ENCODE assay signal across 22 mouse cellular contexts in genomic region chr7:82773884-82774283, GRCm38 (mm10).
DNase-seq lines count a peak whose midpoint lies in the region; TF ChIP-seq lines count a peak whose summit lies in the region.
"Had no signal": no experiment of that assay in that cellular context is flagged by ENCODE, and none has a peak within 500 bp of the region (broad histone marks: within the 10 kb centered on the region; RNA-seq: fewer than 3 reads in every experiment).

No protein-coding gene starts in this region.

- no peaks in the 10 kb centered on the region for H3K27me3 ChIP-seq in thymus, adult 2 months (ENCODE audit: control insufficient read depth, insufficient read depth, low read length)
- H3K27me3 ChIP-seq: CH12.LX; hindbrain, embryonic 12.5 days; lung, embryonic 15.5 days; neural tube, embryonic 12.5 days; stomach, embryonic 15.5 days had no signal

- TF ChIP-seq POLR2A in thymus, adult 2 months (IDR thresholded peaks at IDR 0.05; ENCODE audit: control insufficient read depth, extremely low read depth, insufficient read depth, low read length, poor library complexity), result no peak

- no peak for TF ChIP-seq CTCF in thymus, adult 2 months (IDR thresholded peaks at IDR 0.05; ENCODE audit: borderline replicate concordance, control insufficient read depth, extremely low read depth, insufficient read depth, low read length, poor library complexity)

- DNase-seq in thymus, adult 2 months, result no peak
- DNase-seq in thymus, postnatal 10 days (ENCODE audit: low spot score in 2 of 2), result no peak
- peak; percentile 32 to 43 for DNase-seq in CD8-positive naive resting alpha-beta T cell, adult 2 months (ENCODE audit: low read depth in 2 of 2, low spot score in 2 of 2)
- DNase-seq in adrenal gland, adult 8-10 months, result peak; percentile 50
- DNase-seq in naive thymus-derived CD4-positive, alpha-beta T cell, adult 2 months (ENCODE audit: low read depth), result peak; percentile 72
- DNase-seq in retina, embryonic 14.5 days (ENCODE audit: low spot score), result no peak
- no peak for DNase-seq in cerebellum, adult 8-10 months
- DNase-seq: cerebellum, adult 2 months; forebrain, postnatal 0 days; heart, postnatal 14 days; kidney, adult 8-10 months; kidney, postnatal 25 days; lung, postnatal 4 days; spleen, adult 18-20 months had no signal

- peaks cover 15% of the 10 kb centered on the region for H3K4me1 ChIP-seq in thymus, adult 2 months (replicated peaks; ENCODE audit: control insufficient read depth, insufficient read depth, low read length)

- no peak overlapping the region for H3K4me3 ChIP-seq in thymus, adult 2 months (ENCODE audit: control insufficient read depth, insufficient read depth, low read length)
- H3K4me3 ChIP-seq: forebrain, embryonic 10.5 days; hindbrain, embryonic 12.5 days; lung, embryonic 15.5 days; midbrain, embryonic 10.5 days; neural tube, embryonic 12.5 days; stomach, embryonic 15.5 days had no signal

- H3K36me3 ChIP-seq in thymus, adult 2 months (ENCODE audit: control insufficient read depth, insufficient read depth, low read length), result no peaks in the 10 kb centered on the region
- H3K36me3 ChIP-seq: hindbrain, embryonic 12.5 days; lung, embryonic 15.5 days; neural tube, embryonic 12.5 days; stomach, embryonic 15.5 days had no signal

- WGBS in thymus, adult 2 months, result 58% methylated on average over 6 of the region's 6 CpGs

- H3K27ac ChIP-seq in thymus, adult 2 months (ENCODE audit: control insufficient read depth, insufficient read depth, low read length), result peak overlapping the region; percentile 68
- H3K27ac ChIP-seq: hindbrain, embryonic 12.5 days; liver, embryonic 14.5 days; lung, embryonic 15.5 days; neural tube, embryonic 12.5 days had no signal

Comparison
In these comparisons a context has a peak if more than half of its experiments do, and no peak if none do; other contexts are left out.
1. DNase-seq: peak in CD8-positive naive resting alpha-beta T cell, adult 2 months (2 of 2), adrenal gland, adult 8-10 months (single experiment) and naive thymus-derived CD4-positive, alpha-beta T cell, adult 2 months (single experiment); none in thymus, adult 2 months (single experiment), thymus, postnatal 10 days (0 of 2), retina, embryonic 14.5 days (single experiment) and cerebellum, adult 8-10 months (single experiment).